Mouse (Mus musculus) lung, postnatal 0 days (tissue): ENCODE data around the gene Map1lc3b.

Source experiments
- CTCF ChIP-seq: IDR thresholded peaks from 2 replicates; pipeline ENCODE4 v1.5.1; 2016; ENCODE audit warnings: antibody characterized with exemption, mild to moderate bottlenecking
- EP300 ChIP-seq: IDR thresholded peaks from 2 replicates; pipeline ENCODE4 v1.6.1; 2016; ENCODE audit warnings: antibody characterized with exemption, mild to moderate bottlenecking, control low read depth

GRCm38 (mm10) chr8:121621879-121622278 is 31.7 kb downstream of the Map1lc3b start:
- TF ChIP-seq EP300 (no peak), CTCF (peak; percentile 58)
